Mouse (Mus musculus): ENCODE data around the gene Gm20388.

Gene Gm20388

GRCm38 (mm10) chr8:120947240-120947639 lies 1036.6 kb downstream of the Gm20388 start:
- DNase-seq (ENCODE audit: extremely low spot score, low read depth, low spot score), result no peak

- no peak for DNase-seq (ENCODE audit: extremely low spot score, low read depth, low spot score)
These were observed 1037.5 kb downstream of the Gm20388 start for GRCm38 (mm10) chr8:120948050-120948595.

GRCm38 (mm10) chr8:120948620-120949491 lies 1038.2 kb downstream of the Gm20388 start:
- no peak for DNase-seq (ENCODE audit: extremely low spot score, low read depth, low spot score)

GRCm38 (mm10) chr8:120950674-120951218 lies 1040.1 kb downstream of the Gm20388 start:
- no peak for DNase-seq (ENCODE audit: extremely low spot score, low read depth, low spot score)

- no peak for DNase-seq (ENCODE audit: extremely low spot score, low read depth, low spot score)
These were observed 1048.8 kb downstream of the Gm20388 start for GRCm38 (mm10) chr8:120959470-120959891.

GRCm38 (mm10) chr8:120962606-120963380 lies 1052.2 kb downstream of the Gm20388 start:
- no peak for DNase-seq (ENCODE audit: extremely low spot score, low read depth, low spot score)

GRCm38 (mm10) chr8:120966557-120966956 lies 1055.9 kb downstream of the Gm20388 start:
- no peak for DNase-seq (ENCODE audit: extremely low spot score, low read depth, low spot score)

GRCm38 (mm10) chr8:120968308-120968707 lies 1057.7 kb downstream of the Gm20388 start:
- DNase-seq (ENCODE audit: extremely low spot score, low read depth, low spot score), result no peak

GRCm38 (mm10) chr8:120970346-120970745 lies 1059.7 kb downstream of the Gm20388 start:
- no peak for DNase-seq (ENCODE audit: extremely low spot score, low read depth, low spot score)

GRCm38 (mm10) chr8:120971691-120972469 lies 1061.2 kb downstream of the Gm20388 start:
- DNase-seq (ENCODE audit: extremely low spot score, low read depth, low spot score), result no peak

GRCm38 (mm10) chr8:120973046-120973445 lies 1062.4 kb downstream of the Gm20388 start:
- DNase-seq (ENCODE audit: extremely low spot score, low read depth, low spot score), result no peak

GRCm38 (mm10) chr8:120977131-120977530 lies 1066.5 kb downstream of the Gm20388 start:
- no peak for DNase-seq (ENCODE audit: extremely low spot score, low read depth, low spot score)

GRCm38 (mm10) chr8:120979210-120979609 lies 1068.6 kb downstream of the Gm20388 start:
- no peak for DNase-seq (ENCODE audit: extremely low spot score, low read depth, low spot score)

GRCm38 (mm10) chr8:120980948-120981347 lies 1070.3 kb downstream of the Gm20388 start:
- DNase-seq (ENCODE audit: extremely low spot score, low read depth, low spot score), result no peak

GRCm38 (mm10) chr8:120984888-120985287 lies 1074.2 kb downstream of the Gm20388 start:
- DNase-seq (ENCODE audit: extremely low spot score, low read depth, low spot score), result no peak

GRCm38 (mm10) chr8:120986022-120986421 lies 1075.4 kb downstream of the Gm20388 start:
- no peak for DNase-seq (ENCODE audit: extremely low spot score, low read depth, low spot score)

- DNase-seq (ENCODE audit: extremely low spot score, low read depth, low spot score), result no peak
These were observed 1083.1 kb downstream of the Gm20388 start for GRCm38 (mm10) chr8:120993738-120994137.

- DNase-seq (ENCODE audit: extremely low spot score, low read depth, low spot score), result no peak
These were observed 1084.8 kb downstream of the Gm20388 start for GRCm38 (mm10) chr8:120995424-120995823.

- DNase-seq (ENCODE audit: extremely low spot score, low read depth, low spot score), result no peak
These were observed 1086.4 kb downstream of the Gm20388 start for GRCm38 (mm10) chr8:120996905-120997581.

GRCm38 (mm10) chr8:120997926-120998325 lies 1087.3 kb downstream of the Gm20388 start:
- no peak for DNase-seq (ENCODE audit: extremely low spot score, low read depth, low spot score)
